Mouse (Mus musculus) hindbrain, postnatal 0 days (tissue): ENCODE measurements around the gene Rbms1. TPM values are rescaled to one million over a fixed set of nuclear protein-coding genes. Genes with fewer than 3 reads are reported as not detected.
A peak's percentile ranks its signal among the peaks of the same experiment; 100 is the strongest.

ENCODE experiments used
- ATAC-seq: fragments of 200-750 bp; cut with Nextera tagmentation; 2 replicates; pipeline ENCODE4 v1.8.0; 2017; ENCODE audit warnings: mild to moderate bottlenecking, moderate TSS enrichment, moderate library complexity
- DNase-seq: peaks from one replicate; pipeline ENCODE4 v3.0.0-alpha.2; 2015; ENCODE audit warnings: low spot score
- H3K27ac ChIP-seq: fragments of 300-500 bp; sonication (generic); 2 replicates; pipeline ENCODE4 v1.5.1; 2014; ENCODE audit warnings: mild to moderate bottlenecking
- H3K27me3 ChIP-seq: fragments of 300-500 bp; sonication (generic); 2 replicates; pipeline ENCODE4 v1.6.1; 2014; ENCODE audit warnings: low read length, mixed read lengths; ENCODE audit not compliant: insufficient read depth
- H3K36me3 ChIP-seq: fragments of 300-500 bp; sonication (generic); 2 replicates; pipeline ENCODE4 v1.6.1; 2014; ENCODE audit warnings: low read length, mixed read lengths; ENCODE audit not compliant: insufficient read depth
- H3K4me1 ChIP-seq: fragments of 300-500 bp; sonication (generic); 2 replicates; pipeline ENCODE4 v1.6.1; 2014; ENCODE audit warnings: antibody characterized with exemption, low read length, mixed read lengths; ENCODE audit not compliant: insufficient read depth
- H3K4me2 ChIP-seq: fragments of 300-500 bp; sonication (generic); 2 replicates; pipeline ENCODE4 v1.6.1; 2014; ENCODE audit warnings: low read depth, mild to moderate bottlenecking, low read length, moderate library complexity, mixed read lengths
- H3K4me3 ChIP-seq: fragments of 300-500 bp; sonication (generic); 2 replicates; pipeline ENCODE4 v1.5.1; 2014; ENCODE audit warnings: low read length
- H3K9ac ChIP-seq: fragments of 300-500 bp; sonication (generic); replicated peaks from 2 replicates; pipeline ENCODE4 v1.6.1; 2014; ENCODE audit warnings: mild to moderate bottlenecking, low read length, moderate library complexity, mixed read lengths
- H3K9me3 ChIP-seq: fragments of 300-500 bp; sonication (generic); 2 replicates; pipeline ENCODE4 v1.6.1; 2016; ENCODE audit warnings: low read length, mixed read lengths
- CTCF ChIP-seq: IDR thresholded peaks from 2 replicates; pipeline ENCODE4 v1.5.1; 2016; ENCODE audit warnings: antibody characterized with exemption, control low read depth, low read depth
- WGBS: fragments of 180-500 bp; shearing (Covaris S2); extraction: QIAGEN DNeasy Blood & Tissue Kit; methylation state at CpG from one replicate; pipeline ENCODE4 v1.1.7; 2014; 5-methylcytosine and 5-hydroxymethylcytosine counted together
- polyA plus RNA-seq: library from polyadenylated mRNA; unstranded; fragments of >200 nt; fragmentation: Nextera tagmentation; extraction: Ambion mirVana; gene quantifications from 2 replicates; pipeline ENCODE4 v1.2.1, GENCODE M21; 2015
- total RNA-seq: library from RNA; depleted of rRNA; stranded (reverse); fragments of >200 nt; gene quantifications from 2 replicates; pipeline ENCODE4 v1.2.3, GENCODE M21; 2014

Rbms1 gene
- total and polyA plus RNA-seq, 2 experiments from 2014 or later, result 66.2 to 69.7 TPM

GRCm38 (mm10) chr2:60879141-60879818 lies 83.7 kb downstream of the Rbms1 start:
- H3K27me3 ChIP-seq, result no peaks in the 10 kb centered on the region
- H3K9ac ChIP-seq, result no peak overlapping the region
- H3K36me3 ChIP-seq, result no peaks in the 10 kb centered on the region
- 29% methylated on average over 5 of the region's 5 CpGs for WGBS
- H3K27ac ChIP-seq, result 0 out of 2 replicates have a peak overlapping the region, but pooled peaks have one; percentile 11
- TF ChIP-seq CTCF, result no peak
- no peaks in the 10 kb centered on the region for H3K4me1 ChIP-seq
- no peaks in the 10 kb centered on the region for H3K9me3 ChIP-seq
- peak overlapping the region; percentile 93 for H3K4me2 ChIP-seq
- DNase-seq (no peak), ATAC-seq (no peak)
- H3K4me3 ChIP-seq, result peak overlapping the region; percentile 75

GRCm38 (mm10) chr2:60877543-60878386 lies 85.2 kb downstream of the Rbms1 start:
- Histone ChIP-seq H3K4me2 (no peak overlapping the region), H3K9me3 (no peaks in the 10 kb centered on the region), H3K36me3 (no peaks in the 10 kb centered on the region), H3K27me3 (no peaks in the 10 kb centered on the region), H3K4me1 (no peaks in the 10 kb centered on the region), H3K27ac (no peak overlapping the region), H3K4me3 (no peak overlapping the region), H3K9ac (no peak overlapping the region)
- WGBS, result 83% methylated on average over 14 of the region's 14 CpGs
- ATAC-seq (no peak), DNase-seq (no peak)
- TF ChIP-seq CTCF, result no peak

GRCm38 (mm10) chr2:60876891-60877290 lies 86.1 kb downstream of the Rbms1 start:
- Histone ChIP-seq H3K4me3 (no peak overlapping the region), H3K27me3 (no peaks in the 10 kb centered on the region), H3K9ac (no peak overlapping the region), H3K36me3 (no peaks in the 10 kb centered on the region), H3K4me1 (no peaks in the 10 kb centered on the region), H3K4me2 (no peak overlapping the region), H3K9me3 (no peaks in the 10 kb centered on the region), H3K27ac (no peak overlapping the region)
- DNase-seq, result no peak
- WGBS, result 58% methylated on average over 2 of the region's 2 CpGs
- TF ChIP-seq CTCF, result no peak
- ATAC-seq, result no peak

GRCm38 (mm10) chr2:60872095-60872811 lies 90.7 kb downstream of the Rbms1 start:
- Histone ChIP-seq H3K4me1 (no peaks in the 10 kb centered on the region), H3K36me3 (no peaks in the 10 kb centered on the region), H3K27ac (no peak overlapping the region), H3K27me3 (no peaks in the 10 kb centered on the region), H3K4me3 (no peak overlapping the region), H3K4me2 (no peak overlapping the region), H3K9ac (no peak overlapping the region), H3K9me3 (no peaks in the 10 kb centered on the region)
- WGBS, result 69% methylated on average over 7 of the region's 7 CpGs
- no peak for ATAC-seq
- DNase-seq, result no peak
- TF ChIP-seq CTCF, result no peak

- TF ChIP-seq CTCF, result no peak
- Histone ChIP-seq H3K36me3 (no peaks in the 10 kb centered on the region), H3K4me3 (no peak overlapping the region), H3K27me3 (no peaks in the 10 kb centered on the region), H3K4me1 (no peaks in the 10 kb centered on the region), H3K27ac (no peak overlapping the region), H3K9me3 (no peaks in the 10 kb centered on the region), H3K9ac (no peak overlapping the region), H3K4me2 (no peak overlapping the region)
- DNase-seq (no peak), ATAC-seq (no peak)
- 38% methylated on average over 5 of the region's 5 CpGs for WGBS
Observed at GRCm38 (mm10) chr2:60871001-60871400, 92.0 kb downstream of the Rbms1 start.

- Histone ChIP-seq H3K36me3 (no peaks in the 10 kb centered on the region), H3K4me3 (no peak overlapping the region), H3K4me1 (no peaks in the 10 kb centered on the region), H3K27ac (no peak overlapping the region), H3K9ac (no peak overlapping the region), H3K4me2 (no peak overlapping the region), H3K27me3 (no peaks in the 10 kb centered on the region), H3K9me3 (no peaks in the 10 kb centered on the region)
- TF ChIP-seq CTCF, result no peak
- 41% methylated on average over 4 of the region's 4 CpGs for WGBS
- DNase-seq (no peak), ATAC-seq (no peak)
Observed at GRCm38 (mm10) chr2:60870450-60870849, 92.5 kb downstream of the Rbms1 start.
